Mouse (Mus musculus): ENCODE measurements around the gene Npnt.

Npnt gene

GRCm38 (mm10) chr3:132944609-132945008 is 5.5 kb downstream of the Npnt start:
- POLR2A ChIA-PET, result no interaction called here
- CTCF ChIA-PET, result no interaction called here

GRCm38 (mm10) chr3:132944193-132944592 is 5.9 kb downstream of the Npnt start:
- POLR2A ChIA-PET, result no interaction called here

GRCm38 (mm10) chr3:132942778-132943177 is 7.3 kb downstream of the Npnt start:
- ChIA-PET CTCF (no interaction called here), POLR2A (no interaction called here)

More at GRCm38 (mm10) chr3:132944193-132944592, 5.9 kb downstream of the Npnt start:
- CTCF ChIA-PET, result no interaction called here

- CTCF ChIA-PET, result no interaction called here
- POLR2A ChIA-PET, result interaction anchor here in 2 of 4 experiments (0.6 to 1.3 kb wide), 2 partner anchors 10 to 1857 kb away, joined by 3 read pairs; partner anchors contain the start of gene Npnt (in 1 of the 2)
These were observed 9.7 kb downstream of the Npnt start for GRCm38 (mm10) chr3:132940181-132940990.

GRCm38 (mm10) chr3:132939006-132939405 is 11.1 kb downstream of the Npnt start:
- ChIA-PET POLR2A (no interaction called here), CTCF (no interaction called here)

- POLR2A ChIA-PET, result no interaction called here
- CTCF ChIA-PET, result no interaction called here
These were observed 15.4 kb downstream of the Npnt start for GRCm38 (mm10) chr3:132934649-132935048.

- ChIA-PET POLR2A (no interaction called here), CTCF (no interaction called here)
These were observed 18.6 kb downstream of the Npnt start for GRCm38 (mm10) chr3:132931526-132931925.

- CTCF ChIA-PET, result no interaction called here
- POLR2A ChIA-PET, result interaction anchor here in 1 of 4 experiments (0.7 to 0.8 kb wide), 2 partner anchors 25 to 82 kb away, joined by 9 to 11 read pairs; no protein-coding TSS in a partner anchor
These were observed 20.2 kb downstream of the Npnt start for GRCm38 (mm10) chr3:132929866-132930265.

- ChIA-PET POLR2A (no interaction called here), CTCF (no interaction called here)
These were observed 21.9 kb downstream of the Npnt start for GRCm38 (mm10) chr3:132928186-132928585.

- ChIA-PET CTCF (no interaction called here), POLR2A (interaction anchor here in 1 of 4 experiments (0.6 kb wide), 1 partner anchor 827 kb away, joined by 3 read pairs; no protein-coding TSS in a partner anchor)
These were observed 30.3 kb downstream of the Npnt start for GRCm38 (mm10) chr3:132919798-132920197.

- ChIA-PET CTCF (no interaction called here), POLR2A (interaction anchor here in 1 of 4 experiments (0.6 kb wide), 1 partner anchor 827 kb away, joined by 3 read pairs; no protein-coding TSS in a partner anchor)
These were observed 30.9 kb downstream of the Npnt start for GRCm38 (mm10) chr3:132919240-132919639.

- POLR2A ChIA-PET, result no interaction called here
- CTCF ChIA-PET, result no interaction called here
These were observed 32.6 kb downstream of the Npnt start for GRCm38 (mm10) chr3:132917356-132918090.

- POLR2A ChIA-PET, result no interaction called here
- CTCF ChIA-PET, result no interaction called here
These were observed 34.4 kb downstream of the Npnt start for GRCm38 (mm10) chr3:132915661-132916060.

GRCm38 (mm10) chr3:132912420-132912819 is 37.7 kb downstream of the Npnt start:
- POLR2A ChIA-PET, result no interaction called here

GRCm38 (mm10) chr3:132911716-132912115 is 38.4 kb downstream of the Npnt start:
- CTCF ChIA-PET, result no interaction called here
- POLR2A ChIA-PET, result interaction anchor here in 1 of 4 experiments (0.7 kb wide), 1 partner anchor 18 kb away, joined by 3 read pairs; no protein-coding TSS in a partner anchor

More at GRCm38 (mm10) chr3:132912420-132912819, 37.7 kb downstream of the Npnt start:
- CTCF ChIA-PET, result interaction anchor here in 1 of 4 experiments (0.6 kb wide), 1 partner anchor 1544 kb away, joined by 4 read pairs; no protein-coding TSS in a partner anchor

GRCm38 (mm10) chr3:132910727-132911126 is 39.4 kb downstream of the Npnt start:
- ChIA-PET POLR2A (interaction anchor here in 1 of 4 experiments (0.7 kb wide), 1 partner anchor 17 kb away, joined by 3 read pairs; no protein-coding TSS in a partner anchor), CTCF (no interaction called here)

- POLR2A ChIA-PET, result no interaction called here
- CTCF ChIA-PET, result no interaction called here
These were observed 40.4 kb downstream of the Npnt start for GRCm38 (mm10) chr3:132909736-132910135.

GRCm38 (mm10) chr3:132907506-132908203 is 42.4 kb downstream of the Npnt start:
- ChIA-PET POLR2A (no interaction called here), CTCF (no interaction called here)

- ChIA-PET CTCF (no interaction called here), POLR2A (interaction anchor here in 1 of 4 experiments (0.5 kb wide), 1 partner anchor 25 kb away, joined by 9 read pairs; no protein-coding TSS in a partner anchor)
These were observed 44.7 kb downstream of the Npnt start for GRCm38 (mm10) chr3:132905224-132905930.

Data from embryonic stem cell, embryonic (primary cell).